Mouse (Mus musculus) kidney, adult 2 months (tissue): ENCODE results near the gene Lrrc3c.
A peak's percentile ranks its signal among the peaks of the same experiment; 100 is the strongest.

ENCODE experiments used
- CTCF ChIP-seq: fragments of 200-500 bp; conservative IDR thresholded peaks from 2 replicates; pipeline ENCODE4 v1.5.1; 2011; ENCODE audit warnings: low read depth, mild to moderate bottlenecking, control low read depth, low read length, moderate library complexity, mixed read lengths; ENCODE audit not compliant: insufficient read depth, insufficient read length
- POLR2A ChIP-seq: fragments of 200-500 bp; IDR thresholded peaks from one replicate; pipeline ENCODE4 v1.6.1; 2011; ENCODE audit warnings: low read depth, low read length, control low read depth

DNA sequence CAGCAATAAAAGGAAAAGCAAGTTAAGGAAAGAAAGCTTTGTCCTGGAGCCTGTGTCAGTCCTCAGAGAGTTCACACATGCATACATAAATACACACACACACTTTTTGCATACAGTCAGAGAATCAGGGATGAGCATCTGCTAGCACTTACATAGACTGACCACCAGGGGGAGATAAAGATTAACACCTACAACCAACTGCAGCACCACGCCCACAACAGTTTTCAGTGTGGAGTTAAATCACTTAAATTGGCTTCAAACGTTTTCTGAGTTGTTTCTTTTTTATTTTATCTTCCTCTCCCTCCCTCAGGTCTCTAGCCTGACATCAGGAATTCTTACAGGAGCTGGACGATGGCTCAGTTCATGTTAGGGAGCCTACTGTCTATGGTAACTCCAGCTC, 8.7 kb downstream of the Lrrc3c start:
- peak; percentile 27; the same call in 1 of the 2 replicates for TF ChIP-seq CTCF
- no peak for TF ChIP-seq POLR2A
